Mouse (Mus musculus): ENCODE data around the gene Cd3eap.

Cd3eap gene

DNA sequence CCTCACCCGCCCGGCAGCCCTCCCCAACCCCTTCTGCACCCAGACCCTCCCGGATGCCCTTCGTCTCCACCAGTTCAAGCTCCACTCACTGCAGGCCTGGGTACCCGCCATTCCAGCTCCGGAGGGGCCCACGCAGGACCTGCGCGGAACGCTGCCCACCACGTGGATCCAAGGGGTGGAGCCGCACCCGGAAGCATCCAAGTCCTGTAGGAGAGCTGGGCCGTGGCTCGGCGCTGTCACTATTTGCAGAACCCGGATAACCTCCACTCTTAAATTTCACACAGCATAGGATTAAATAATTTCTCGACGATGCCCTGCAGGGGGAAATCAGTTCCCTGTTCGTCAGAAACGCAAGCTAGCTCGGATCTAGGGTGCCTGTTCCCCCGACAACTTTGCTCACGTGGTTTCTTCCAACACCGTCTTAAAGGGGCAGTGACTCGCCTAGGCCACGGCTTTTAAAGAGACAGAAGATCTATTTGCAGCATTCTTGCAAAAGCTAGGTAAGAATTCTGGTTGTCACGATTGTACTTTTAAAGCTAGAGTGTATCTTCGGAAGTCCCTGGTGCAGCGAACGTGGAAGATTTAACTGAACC lies at the start of gene Cd3eap, which contains the start of gene Ppp1r13l:
TSS of gene Cd3eap (minus strand) at position 185 of the 593 bp plus-strand sequence.
TSS of gene Ppp1r13l (plus strand) at position 451 of the 593 bp plus-strand sequence.
- DNase-seq (ENCODE audit: low read depth, low spot score) = peak; percentile 96

DNA sequence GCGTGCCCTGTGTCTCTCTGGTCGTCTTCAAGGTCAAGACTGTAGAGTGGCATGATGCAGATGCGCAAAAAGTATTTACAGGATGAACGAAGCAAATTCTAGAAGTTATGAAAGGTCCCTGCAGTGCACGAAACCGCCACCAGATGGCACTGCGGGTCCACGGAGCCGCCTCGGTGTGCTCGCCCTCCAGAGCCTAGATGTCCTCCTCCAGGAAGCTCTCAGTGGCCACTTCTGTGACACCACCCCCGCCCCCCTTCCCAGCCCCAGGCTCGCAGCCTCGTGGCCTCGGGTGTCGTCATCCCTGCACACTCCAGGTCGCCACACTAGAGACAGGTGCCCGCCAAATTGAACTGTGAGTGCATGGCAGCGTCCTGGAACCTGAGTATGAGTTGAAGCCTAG lies 46.1 kb upstream of the Cd3eap start:
- DNase-seq (ENCODE audit: low read depth, low spot score) = peak; percentile 75

DNA sequence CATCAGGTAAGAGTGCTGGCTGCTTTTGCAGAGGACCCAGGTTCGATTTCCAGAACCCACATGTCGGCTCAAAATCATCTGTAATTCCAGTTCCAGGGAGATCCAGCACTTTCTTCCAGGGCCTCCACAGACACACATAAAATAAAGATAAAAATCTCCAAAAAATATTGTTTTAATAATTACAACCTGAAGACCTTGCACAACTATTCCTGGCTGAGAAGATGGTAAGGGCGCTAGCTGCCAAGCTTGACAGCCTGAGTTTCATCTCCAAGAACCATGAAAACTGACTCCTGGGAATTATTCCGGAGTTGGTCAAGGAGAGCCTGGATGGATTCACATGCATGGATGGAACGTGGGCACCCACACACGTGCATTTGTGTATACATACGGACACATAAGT lies 45.2 kb upstream of the Cd3eap start, which contains the start of gene Ckm:
TSS of gene Ckm (plus strand) at position 301 of the 400 bp plus-strand sequence.
- no peak for DNase-seq (ENCODE audit: low read depth, low spot score)

DNA sequence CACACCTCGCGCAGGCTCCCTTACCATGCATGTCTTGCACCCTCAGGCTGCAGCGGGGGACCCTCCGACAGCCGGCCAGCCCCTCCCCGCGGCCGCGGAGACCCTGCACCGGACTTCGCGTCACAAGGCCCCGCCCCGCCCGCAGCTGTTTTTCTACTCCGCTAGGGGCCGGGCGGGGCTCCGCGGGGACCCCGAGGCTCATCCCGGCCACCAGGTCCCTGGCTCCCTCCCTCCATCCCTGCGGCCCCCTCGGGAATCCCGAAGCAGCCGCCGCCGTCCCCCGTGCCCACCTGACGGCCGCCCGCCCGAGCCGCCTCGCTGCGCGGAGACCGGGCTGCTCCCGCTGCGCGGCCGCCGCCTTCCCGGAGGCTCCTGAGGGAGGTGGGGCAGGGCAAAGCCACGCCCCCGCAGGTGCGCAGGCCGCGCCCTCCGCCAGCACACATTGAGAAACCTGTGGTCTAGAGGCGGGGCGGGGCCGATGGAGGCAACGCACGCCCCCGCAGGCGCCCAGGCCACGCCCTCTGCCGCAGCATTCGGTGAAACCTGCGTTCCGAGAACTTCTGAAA lies 44.5 kb upstream of the Cd3eap start, which contains the start of gene Klc3:
TSS of gene Klc3 (minus strand) at position 374 of the 566 bp plus-strand sequence.
- peak; percentile 88 for DNase-seq (ENCODE audit: low read depth, low spot score)

DNA sequence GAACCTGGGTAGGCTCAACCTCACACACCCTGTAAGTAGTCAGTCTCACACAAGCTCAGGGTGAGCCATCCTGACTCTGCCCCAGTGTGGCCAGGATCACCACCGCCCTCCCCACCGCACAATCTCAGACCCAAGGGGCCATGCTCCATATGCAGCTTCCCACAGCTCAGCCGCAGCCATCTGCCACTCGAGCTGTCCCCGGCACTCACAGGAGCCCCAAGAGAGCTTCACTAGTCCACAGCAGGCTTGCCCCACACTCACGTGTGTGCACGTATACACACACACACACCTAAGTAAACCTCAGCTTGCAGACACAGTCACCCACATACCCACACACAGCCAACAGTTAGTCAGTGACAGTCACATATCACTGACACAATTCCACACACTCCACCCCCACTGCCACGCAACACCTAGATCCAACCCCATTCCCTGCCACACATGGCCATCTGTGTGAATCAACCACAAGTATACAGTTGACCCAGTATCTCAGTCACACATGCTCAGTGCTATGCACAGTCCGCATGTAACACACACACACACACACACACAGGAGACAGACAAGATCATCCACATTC lies 43.3 kb upstream of the Cd3eap start:
- DNase-seq (ENCODE audit: low read depth, low spot score) = no peak

DNA sequence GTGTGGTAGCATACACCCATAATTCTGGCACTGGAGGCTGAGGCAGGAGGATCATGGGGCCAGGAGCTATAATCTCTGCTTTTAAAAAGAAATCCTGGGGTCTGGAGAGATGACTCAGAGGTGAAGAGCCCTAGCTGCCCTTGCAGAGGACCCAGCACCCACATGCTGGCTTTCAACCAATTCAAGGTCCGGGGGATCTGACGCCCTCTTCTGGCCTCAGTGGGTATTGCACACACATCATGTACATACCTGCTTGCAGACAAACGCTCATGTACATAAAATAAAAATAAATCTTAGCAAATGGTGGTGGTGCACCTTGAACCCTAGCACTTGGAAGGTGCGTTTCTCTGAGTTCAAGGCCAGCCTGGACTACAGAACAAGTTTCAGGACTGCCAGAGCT lies 41.7 kb upstream of the Cd3eap start:
- peak; percentile 83 for DNase-seq (ENCODE audit: low read depth, low spot score)

DNA sequence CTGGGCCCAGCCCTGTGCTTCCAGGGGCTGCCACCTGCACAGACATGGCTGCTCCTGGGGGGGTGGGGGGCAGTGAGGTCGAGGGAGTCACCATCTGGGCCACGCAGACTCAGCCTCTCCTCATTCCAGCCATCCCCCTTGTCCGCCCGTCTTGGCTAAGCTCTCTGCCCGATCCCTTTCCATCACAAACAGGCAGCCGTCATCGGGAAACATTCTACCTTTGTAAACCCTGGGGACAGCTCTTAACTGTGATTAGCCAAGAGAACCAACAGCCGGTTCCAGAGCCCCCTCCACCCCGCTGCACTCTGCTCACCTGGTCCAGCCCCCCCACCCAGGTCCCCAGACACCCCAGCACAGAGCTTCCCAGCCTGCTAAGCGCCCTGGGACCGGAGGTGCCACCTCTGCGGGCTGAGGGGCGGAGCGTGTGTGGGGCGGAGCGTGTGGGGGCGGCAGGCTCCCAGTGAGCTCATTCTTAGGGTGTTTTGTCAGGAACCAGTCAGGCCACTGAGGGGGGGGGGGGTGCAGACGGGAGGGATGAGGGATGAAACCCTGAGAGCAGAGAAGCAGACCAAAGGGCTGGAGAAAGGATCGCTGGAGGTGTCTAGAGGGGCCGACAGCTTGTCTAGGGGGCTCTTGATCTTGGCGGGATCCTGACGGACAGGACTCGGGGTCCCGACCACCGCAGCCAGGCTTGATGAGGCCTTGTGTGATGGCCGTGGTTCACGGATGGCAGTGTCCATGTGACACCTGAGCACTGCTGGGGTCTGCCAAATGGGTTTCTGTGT lies 40.4 kb upstream of the Cd3eap start:
- peak; percentile 75 for DNase-seq (ENCODE audit: low read depth, low spot score)

DNA sequence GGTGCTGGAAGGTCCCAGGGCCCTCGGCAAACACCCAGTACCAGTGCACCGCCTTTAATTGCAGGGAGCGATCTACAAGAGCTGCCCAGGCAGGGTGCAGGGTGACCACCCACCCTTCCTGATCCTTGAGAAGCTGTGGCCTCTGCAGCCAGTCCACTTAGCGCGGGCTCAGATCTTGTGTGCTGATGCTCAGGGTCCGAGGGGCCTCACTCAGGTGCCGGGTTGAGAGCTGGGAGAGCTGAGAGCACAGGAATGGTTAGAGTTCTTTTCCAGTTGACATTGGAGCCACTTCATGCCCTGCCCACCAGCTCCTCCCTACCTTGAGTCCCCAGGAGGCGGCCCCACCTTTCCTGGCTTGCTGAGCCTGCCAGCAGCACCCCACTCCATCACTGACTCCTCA lies 35.2 kb upstream of the Cd3eap start:
- DNase-seq (ENCODE audit: low read depth, low spot score) = no peak

DNA sequence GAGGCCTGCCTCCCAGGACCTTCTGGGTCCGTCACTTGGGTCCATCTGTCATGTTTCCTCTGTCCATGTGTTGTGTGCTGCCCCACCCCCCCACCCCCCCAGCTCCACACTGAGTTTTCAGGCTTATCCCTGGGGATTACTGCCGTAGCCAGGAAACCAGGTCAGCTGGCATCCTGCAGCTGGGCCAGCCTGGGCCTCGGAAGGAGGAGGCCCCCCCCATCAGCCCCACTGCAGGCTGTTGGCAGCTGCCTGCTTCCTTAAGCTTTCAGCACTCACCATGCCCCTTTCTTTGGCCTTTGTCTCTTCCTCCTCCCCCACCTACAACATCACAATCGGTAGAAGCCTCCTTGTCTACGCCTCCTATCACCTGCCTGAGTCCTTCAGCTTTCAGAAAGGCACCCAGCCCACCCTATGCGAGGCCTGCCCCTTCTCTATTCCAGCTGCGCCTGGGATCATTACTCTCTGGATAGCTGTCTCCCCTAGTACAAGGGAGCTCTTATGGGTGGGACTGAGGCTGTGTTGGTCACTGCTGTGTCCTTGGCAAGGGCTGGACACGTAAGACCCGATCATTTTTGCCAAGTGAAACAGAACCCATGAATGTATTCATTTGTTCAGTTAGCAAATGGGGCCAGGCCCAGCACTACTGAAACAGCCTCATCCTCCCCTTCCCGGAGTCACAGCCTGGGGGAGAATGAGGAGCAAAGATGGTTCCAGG lies 29.6 kb upstream of the Cd3eap start:
- no peak for DNase-seq (ENCODE audit: low read depth, low spot score)

DNA sequence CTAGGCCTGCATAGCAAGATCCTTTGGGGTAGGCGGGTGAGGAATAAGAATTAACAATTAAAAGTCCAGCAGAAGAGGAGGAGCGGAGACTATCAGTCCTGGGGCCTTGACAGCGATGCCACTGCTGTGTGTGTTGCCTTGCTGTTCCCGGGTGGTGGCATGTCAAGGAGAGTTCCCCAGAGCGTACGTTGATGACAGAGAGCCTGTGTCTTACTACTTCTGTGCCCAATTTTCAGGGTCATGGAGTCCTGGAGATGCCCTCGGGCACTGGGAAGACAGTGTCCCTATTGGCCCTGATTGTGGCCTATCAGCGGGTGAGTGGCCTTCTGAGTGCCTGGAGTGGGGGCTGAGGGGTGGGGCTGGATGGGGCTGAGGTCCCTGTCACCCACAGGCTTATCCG lies 24.4 kb upstream of the Cd3eap start:
- DNase-seq (ENCODE audit: low read depth, low spot score) = no peak

DNA sequence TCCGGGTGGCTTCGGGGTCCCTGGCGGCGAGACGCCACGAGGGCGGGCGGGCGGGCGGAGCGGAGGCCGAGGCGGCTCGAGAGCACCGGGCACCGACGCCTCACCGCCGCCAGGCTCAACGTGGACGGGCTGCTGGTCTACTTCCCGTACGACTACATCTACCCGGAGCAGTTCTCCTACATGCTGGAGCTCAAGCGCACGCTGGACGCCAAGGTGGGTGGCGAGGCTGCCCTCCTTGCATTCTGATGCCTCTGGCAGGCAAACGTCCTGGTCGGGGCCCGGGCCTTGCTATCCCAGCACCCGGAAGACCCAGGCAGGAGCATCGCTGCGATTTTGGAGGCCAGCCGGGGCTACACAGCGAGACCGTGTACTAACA lies 22.9 kb upstream of the Cd3eap start:
- DNase-seq (ENCODE audit: low read depth, low spot score) = no peak

DNA sequence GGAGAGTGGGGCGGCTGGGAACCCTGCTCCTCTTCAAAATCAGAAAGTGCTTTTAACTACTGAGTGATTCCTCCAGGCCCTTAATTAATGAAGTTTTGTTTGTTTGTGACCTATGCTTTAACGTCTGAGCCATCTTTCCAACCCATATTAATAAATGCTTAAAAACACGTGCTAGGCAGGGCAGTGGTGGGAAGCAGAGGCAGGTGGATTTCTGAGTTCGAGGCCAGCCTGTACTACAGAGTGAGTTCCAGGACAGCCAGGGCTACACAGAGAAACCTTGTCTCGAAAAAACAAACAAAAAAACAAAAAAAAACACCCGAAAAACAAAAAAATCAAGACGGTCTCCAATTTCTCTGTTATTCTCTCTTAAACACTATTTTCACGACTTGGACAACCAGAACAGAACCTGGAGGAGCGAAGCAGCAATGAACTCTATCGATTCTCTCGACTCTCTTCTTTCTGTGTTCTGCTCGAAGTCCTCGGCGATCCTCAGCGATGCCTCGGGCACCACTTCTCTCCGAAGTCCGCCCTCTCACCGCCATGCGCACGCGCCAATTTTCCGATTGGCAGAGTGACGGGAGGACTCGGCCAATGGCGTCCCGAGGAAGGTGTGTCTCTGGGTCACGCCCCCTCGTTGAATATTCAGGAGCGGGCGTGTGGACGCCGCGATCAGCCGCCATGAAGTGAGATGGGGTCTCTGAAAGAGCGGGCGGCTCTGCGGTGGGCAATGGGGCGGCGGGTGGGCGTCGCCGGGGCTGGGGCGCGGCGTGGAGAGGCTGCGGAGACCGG lies 22.3 kb upstream of the Cd3eap start, which contains the start of gene Ercc2:
TSS of gene Ercc2 (plus strand) at position 634 of the 789 bp plus-strand sequence.
- peak; percentile 99 for DNase-seq (ENCODE audit: low read depth, low spot score)

DNA sequence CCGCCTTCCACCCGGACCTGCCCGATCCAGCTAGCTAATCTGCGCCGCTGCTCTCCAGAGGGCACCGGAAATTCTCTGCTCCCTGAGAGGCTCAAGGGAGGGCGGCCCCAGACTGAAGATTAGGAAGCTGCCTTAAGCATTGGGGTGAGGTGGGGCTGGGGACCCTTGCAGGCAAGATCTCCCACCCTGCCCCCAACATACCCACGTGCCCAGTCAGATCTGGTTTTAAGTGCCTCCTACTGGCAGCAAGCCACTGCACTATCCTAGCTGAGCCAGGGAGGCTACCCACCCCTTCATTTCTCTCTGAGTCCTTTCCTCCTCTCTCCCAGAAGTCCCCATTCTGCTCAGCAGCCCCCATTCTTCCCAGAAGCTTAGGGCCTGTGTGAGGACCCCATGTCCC lies 18.8 kb upstream of the Cd3eap start:
- no peak for DNase-seq (ENCODE audit: low read depth, low spot score)

DNA sequence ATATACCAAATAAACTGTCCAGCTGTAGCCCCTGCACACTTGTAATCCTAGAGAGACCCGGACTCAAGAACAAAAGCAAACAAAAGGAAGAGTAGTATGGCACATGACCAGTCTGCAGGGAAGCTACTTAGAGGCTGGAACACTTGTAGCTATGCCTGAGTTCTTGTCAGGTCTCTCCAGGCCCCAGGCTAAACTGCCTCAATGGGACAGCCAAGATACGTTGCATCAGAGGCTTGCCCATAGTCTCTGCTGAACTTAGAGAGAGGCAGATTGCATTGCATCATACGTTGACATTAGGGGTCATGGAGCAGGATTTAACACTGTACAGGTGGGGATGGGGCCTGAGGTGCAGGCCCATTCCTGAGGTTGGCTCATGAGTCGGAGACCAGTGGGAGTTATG lies 16.7 kb upstream of the Cd3eap start:
- DNase-seq (ENCODE audit: low read depth, low spot score) = no peak

DNA sequence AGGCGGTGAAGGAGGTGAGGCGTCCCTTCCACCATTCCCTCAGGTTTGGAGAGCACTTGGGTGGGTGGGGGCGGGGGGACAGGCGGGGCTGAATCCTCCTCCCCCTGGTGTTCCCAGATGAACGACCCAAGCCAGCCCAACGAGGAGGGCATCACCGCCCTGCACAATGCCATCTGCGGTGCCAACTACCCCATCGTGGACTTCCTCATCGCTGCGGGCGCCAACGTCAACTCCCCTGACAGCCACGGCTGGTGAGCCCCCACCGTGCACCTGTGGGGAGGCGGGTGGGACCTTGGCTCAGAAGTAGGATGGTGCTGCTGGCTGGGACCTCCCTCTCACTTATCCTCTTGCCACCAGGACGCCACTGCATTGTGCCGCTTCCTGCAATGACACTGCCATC lies 16.1 kb upstream of the Cd3eap start:
- no peak for DNase-seq (ENCODE audit: low read depth, low spot score)

DNA sequence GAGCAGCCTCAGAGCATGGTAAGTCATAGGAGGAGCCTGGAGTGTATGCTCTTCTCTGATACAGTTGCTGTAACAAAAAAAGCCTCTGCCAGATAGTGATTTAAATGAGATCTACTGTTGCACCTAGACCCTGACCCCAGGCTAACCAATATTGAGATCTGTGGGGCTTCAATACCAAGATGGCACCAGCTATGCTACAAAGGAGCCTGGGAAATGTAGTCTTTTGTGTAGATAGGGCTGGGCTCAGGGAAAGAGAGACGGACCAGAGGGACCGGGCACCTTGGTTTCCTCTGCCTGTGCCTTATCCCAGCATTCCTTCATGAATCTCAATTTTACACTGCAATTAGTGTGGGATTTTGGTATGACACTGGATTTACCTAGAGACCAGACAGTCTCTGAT lies 14.1 kb upstream of the Cd3eap start:
- peak; percentile 46 for DNase-seq (ENCODE audit: low read depth, low spot score)

DNA sequence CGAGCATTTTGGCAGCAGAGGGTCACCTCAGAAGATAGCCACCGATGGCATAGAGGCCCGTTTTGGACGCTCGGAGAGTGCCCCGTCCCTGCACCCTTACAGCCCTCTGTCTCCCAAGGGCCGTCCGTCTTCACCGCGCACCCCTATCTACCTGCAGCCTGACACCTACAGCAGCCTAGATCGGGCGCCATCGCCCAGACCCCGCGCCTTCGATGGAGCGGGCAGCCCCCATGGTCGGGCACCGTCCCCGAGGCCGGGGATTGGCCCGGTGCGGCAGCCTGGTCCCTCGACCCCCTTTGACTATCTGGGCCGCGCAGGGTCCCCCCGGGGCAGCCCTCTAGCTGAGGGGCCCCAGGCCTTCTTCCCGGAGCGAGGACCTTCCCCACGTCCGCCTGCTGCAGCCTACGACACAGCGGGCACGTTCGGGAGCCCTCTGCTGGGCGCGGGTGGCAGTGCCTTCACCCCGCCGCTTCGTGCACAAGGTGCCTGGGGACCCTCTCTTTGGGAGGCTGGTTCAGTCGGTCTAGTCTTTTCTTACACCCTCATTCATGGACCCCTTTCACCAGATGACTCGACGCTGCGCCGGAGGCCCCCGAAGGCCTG lies 10.6 kb upstream of the Cd3eap start:
- no peak for DNase-seq (ENCODE audit: low read depth, low spot score)

DNA sequence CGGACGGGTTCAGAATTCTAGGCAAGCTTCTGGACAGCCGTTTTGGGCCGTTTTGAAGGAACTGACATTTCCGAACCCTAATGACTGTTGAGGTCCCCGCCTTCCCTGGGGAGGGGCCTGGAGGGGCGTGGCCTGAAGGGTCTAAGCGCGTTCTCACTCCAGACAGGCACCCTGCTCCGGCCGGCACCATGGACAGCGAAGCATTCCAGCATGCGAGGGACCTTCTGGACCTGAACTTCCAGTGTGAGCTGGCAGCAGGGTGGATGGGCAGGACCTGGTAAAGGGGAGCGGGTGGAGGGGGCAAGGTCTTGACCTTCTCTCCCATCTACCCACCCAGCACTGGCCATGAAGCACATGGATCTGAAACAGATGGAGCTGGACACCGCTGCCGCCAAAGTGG lies 9.1 kb upstream of the Cd3eap start:
- peak; percentile 85 for DNase-seq (ENCODE audit: low read depth, low spot score)

DNA sequence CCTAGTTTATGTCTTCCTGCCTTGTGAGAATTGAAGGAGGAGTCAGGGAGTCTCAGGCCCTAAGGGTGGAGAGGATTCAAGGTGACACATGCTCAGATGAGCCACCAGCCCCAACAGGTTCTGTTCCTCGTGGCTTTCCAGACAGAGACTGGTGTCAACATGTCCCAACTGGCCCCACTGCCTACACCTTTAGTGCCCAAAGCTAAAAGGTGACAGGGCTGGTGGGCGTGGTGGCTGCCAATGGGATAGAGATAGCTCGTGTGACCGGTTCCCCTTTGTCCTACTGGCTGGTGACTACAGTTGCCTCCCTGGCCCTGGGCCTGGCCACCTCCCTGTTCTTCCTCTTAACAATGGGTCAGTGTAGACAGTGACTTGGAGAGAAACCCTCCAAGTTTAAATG lies 6.1 kb upstream of the Cd3eap start:
- DNase-seq (ENCODE audit: low read depth, low spot score) = no peak

DNA sequence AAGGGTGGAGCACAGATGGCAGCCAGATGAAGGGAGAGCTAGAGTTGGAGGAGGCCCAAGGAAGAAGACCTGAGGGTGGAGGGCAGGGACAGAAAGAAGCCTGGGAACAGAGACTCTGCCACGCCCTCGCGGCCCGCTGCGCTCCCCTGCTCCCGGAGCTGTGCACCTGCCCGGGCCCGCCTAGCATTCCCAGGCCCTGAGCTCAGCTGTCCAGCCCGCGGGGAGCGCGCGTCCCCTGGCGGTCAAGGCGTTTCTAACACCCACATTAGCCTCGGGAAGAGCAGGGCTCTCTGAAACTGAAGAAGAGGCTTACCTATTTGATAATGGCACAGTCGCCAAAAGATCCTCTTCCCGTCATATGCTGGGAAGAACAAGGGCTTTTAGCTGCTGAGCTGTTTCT lies 4.6 kb upstream of the Cd3eap start:
- DNase-seq (ENCODE audit: low read depth, low spot score) = peak; percentile 90

DNA sequence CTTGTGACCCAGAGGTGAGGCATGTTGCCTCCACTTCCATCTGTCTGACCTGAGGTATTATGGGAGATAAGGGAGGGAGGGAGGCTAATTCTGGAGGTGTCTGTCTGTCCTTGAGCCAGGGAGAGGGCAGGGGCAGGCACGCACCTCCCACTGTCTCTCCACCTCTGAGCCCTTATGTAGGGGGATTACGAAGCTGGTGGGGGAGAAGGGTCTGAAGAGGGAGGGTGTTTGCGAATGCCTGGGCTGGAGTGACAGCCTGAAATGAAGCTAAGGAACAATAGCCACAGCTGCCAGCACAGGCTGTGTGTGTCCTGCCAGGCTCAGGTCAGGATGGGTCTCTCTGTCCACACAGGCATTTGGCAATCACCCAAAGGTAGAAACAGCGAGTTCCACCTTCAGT lies 3.0 kb upstream of the Cd3eap start:
- no peak for DNase-seq (ENCODE audit: low read depth, low spot score)

Data from R1 (cell line).